Mouse (Mus musculus) intestine, embryonic 15.5 days (tissue): Measurements from ENCODE around the gene Ndufa4l2. TPM values are rescaled to one million over a fixed set of nuclear protein-coding genes. Genes with fewer than 3 reads are reported as not detected.
A peak's percentile ranks its signal among the peaks of the same experiment; 100 is the strongest.

ENCODE experiments used
- ATAC-seq: fragments of 200-750 bp; cut with Nextera tagmentation; 2 replicates; pipeline ENCODE4 v1.8.0; 2017; ENCODE audit warnings: moderate TSS enrichment, moderate library complexity
- H3K27ac ChIP-seq: fragments of 300-500 bp; sonication (generic); 2 replicates; pipeline ENCODE4 v1.5.1; 2015; ENCODE audit warnings: mild to moderate bottlenecking, inconsistent platforms
- H3K27me3 ChIP-seq: fragments of 300-500 bp; sonication (generic); replicated peaks from 2 replicates; pipeline ENCODE4 v1.6.1; 2015; ENCODE audit warnings: inconsistent platforms
- H3K36me3 ChIP-seq: fragments of 300-500 bp; sonication (generic); 2 replicates; pipeline ENCODE4 v1.6.1; 2015; ENCODE audit warnings: inconsistent platforms
- H3K4me1 ChIP-seq: fragments of 300-500 bp; sonication (generic); replicated peaks from 2 replicates; pipeline ENCODE4 v1.6.1; 2015; ENCODE audit warnings: inconsistent platforms
- H3K4me2 ChIP-seq: fragments of 300-500 bp; sonication (generic); replicated peaks from 2 replicates; pipeline ENCODE4 v1.6.1; 2015; ENCODE audit warnings: mild to moderate bottlenecking, inconsistent platforms
- H3K4me3 ChIP-seq: fragments of 300-500 bp; sonication (generic); replicated peaks from 2 replicates; pipeline ENCODE4 v1.5.1; 2015; ENCODE audit warnings: inconsistent platforms
- H3K9ac ChIP-seq: fragments of 300-500 bp; sonication (generic); 2 replicates; pipeline ENCODE4 v1.6.1; 2015; ENCODE audit warnings: inconsistent platforms
- H3K9me3 ChIP-seq: fragments of 300-500 bp; sonication (generic); 2 replicates; pipeline ENCODE4 v1.6.1; 2016; ENCODE audit warnings: inconsistent platforms
- WGBS: fragments of 180-500 bp; shearing (Covaris S2); methylation state at CpG from one replicate; pipeline ENCODE4 v1.1.7; 2015; 5-methylcytosine and 5-hydroxymethylcytosine counted together
- polyA plus RNA-seq: library from polyadenylated mRNA; unstranded; fragments of >200 nt; fragmentation: Nextera tagmentation; extraction: Ambion mirVana; gene quantifications from 2 replicates; pipeline ENCODE4 v1.2.1, GENCODE M21; 2015

The Ndufa4l2 gene
- polyA plus RNA-seq, 1 experiment from 2014 or later, result 53.8 TPM

- H3K4me2 ChIP-seq, result peak overlapping the region; percentile 96
- no peak; the same call in 1 of the 2 replicates for ATAC-seq
- WGBS, result 1% methylated on average over 30 of the region's 30 CpGs
- H3K27ac ChIP-seq, result no peak overlapping the region
- H3K4me3 ChIP-seq, result peak overlapping the region; percentile 47
- peaks cover 66% of the 10 kb centered on the region for H3K27me3 ChIP-seq
- H3K9me3 ChIP-seq, result no peaks in the 10 kb centered on the region
- no peak overlapping the region for H3K9ac ChIP-seq
- H3K36me3 ChIP-seq, result no peaks in the 10 kb centered on the region
- peaks cover 24% of the 10 kb centered on the region for H3K4me1 ChIP-seq
Observed at GRCm38 (mm10) chr10:127534929-127535384, 20.2 kb downstream of the Ndufa4l2 start.

GRCm38 (mm10) chr10:127536586-127537314 lies 22.0 kb downstream of the Ndufa4l2 start:
- Histone ChIP-seq H3K27ac (no peak overlapping the region), H3K4me1 (peaks cover 18% of the 10 kb centered on the region), H3K27me3 (peaks cover 48% of the 10 kb centered on the region), H3K36me3 (peaks cover 12% of the 10 kb centered on the region; the same call in 1 of the 2 replicates), H3K9ac (no peak overlapping the region), H3K4me3 (no peak overlapping the region), H3K9me3 (no peaks in the 10 kb centered on the region), H3K4me2 (no peak overlapping the region)
- ATAC-seq, result no peak
- 13% methylated on average over 8 of the region's 8 CpGs for WGBS

GRCm38 (mm10) chr10:127537854-127538583 lies 23.3 kb downstream of the Ndufa4l2 start:
- H3K4me2 ChIP-seq, result no peak overlapping the region
- WGBS, result 27% methylated on average over 7 of the region's 7 CpGs
- peak; percentile 35 for ATAC-seq

GRCm38 (mm10) chr10:127541510-127541909 lies 26.7 kb downstream of the Ndufa4l2 start:
- Histone ChIP-seq H3K4me3 (no peak overlapping the region), H3K9ac (no peak overlapping the region), H3K4me1 (no peaks in the 10 kb centered on the region), H3K36me3 (peaks cover 43% of the 10 kb centered on the region), H3K27me3 (peaks cover 1% of the 10 kb centered on the region), H3K9me3 (no peaks in the 10 kb centered on the region), H3K4me2 (no peak overlapping the region), H3K27ac (no peak overlapping the region)
- no peak for ATAC-seq
- 94% methylated on average over 8 of the region's 8 CpGs for WGBS

More at GRCm38 (mm10) chr10:127537854-127538583, 23.3 kb downstream of the Ndufa4l2 start:
- Histone ChIP-seq H3K27ac (no peak overlapping the region), H3K36me3 (peaks cover 21% of the 10 kb centered on the region; the same call in 1 of the 2 replicates), H3K9me3 (no peaks in the 10 kb centered on the region), H3K4me1 (peaks cover 18% of the 10 kb centered on the region), H3K4me3 (no peak overlapping the region), H3K9ac (no peak overlapping the region), H3K27me3 (peaks cover 36% of the 10 kb centered on the region)

GRCm38 (mm10) chr10:127542084-127542483 lies 27.3 kb downstream of the Ndufa4l2 start:
- H3K36me3 ChIP-seq, result peaks cover 45% of the 10 kb centered on the region
- no peak for ATAC-seq
- 89% methylated on average over 13 of the region's 13 CpGs for WGBS

GRCm38 (mm10) chr10:127542720-127543119 lies 28.0 kb downstream of the Ndufa4l2 start:
- peaks cover 50% of the 10 kb centered on the region for H3K36me3 ChIP-seq

More at GRCm38 (mm10) chr10:127542084-127542483, 27.3 kb downstream of the Ndufa4l2 start:
- Histone ChIP-seq H3K9me3 (no peaks in the 10 kb centered on the region), H3K27me3 (no peaks in the 10 kb centered on the region), H3K27ac (no peak overlapping the region), H3K9ac (no peak overlapping the region), H3K4me3 (no peak overlapping the region), H3K4me1 (no peaks in the 10 kb centered on the region), H3K4me2 (no peak overlapping the region)

GRCm38 (mm10) chr10:127543916-127544315 lies 29.1 kb downstream of the Ndufa4l2 start:
- 78% methylated on average over 3 of the region's 3 CpGs for WGBS

More at GRCm38 (mm10) chr10:127542720-127543119, 28.0 kb downstream of the Ndufa4l2 start:
- Histone ChIP-seq H3K4me2 (no peak overlapping the region), H3K9me3 (no peaks in the 10 kb centered on the region), H3K4me3 (no peak overlapping the region), H3K27ac (no peak overlapping the region), H3K9ac (no peak overlapping the region), H3K27me3 (no peaks in the 10 kb centered on the region), H3K4me1 (no peaks in the 10 kb centered on the region)
- WGBS, result 66% methylated on average over 6 of the region's 6 CpGs
- ATAC-seq, result no peak

GRCm38 (mm10) chr10:127544375-127544774 lies 29.6 kb downstream of the Ndufa4l2 start:
- Histone ChIP-seq H3K4me1 (no peaks in the 10 kb centered on the region), H3K27me3 (no peaks in the 10 kb centered on the region), H3K4me2 (no peak overlapping the region), H3K4me3 (no peak overlapping the region), H3K27ac (no peak overlapping the region), H3K36me3 (peaks cover 57% of the 10 kb centered on the region), H3K9ac (no peak overlapping the region), H3K9me3 (no peaks in the 10 kb centered on the region)
- WGBS, result 92% methylated on average over 20 of the region's 20 CpGs
- ATAC-seq, result no peak

More at GRCm38 (mm10) chr10:127543916-127544315, 29.1 kb downstream of the Ndufa4l2 start:
- no peaks in the 10 kb centered on the region for H3K27me3 ChIP-seq
- H3K4me2 ChIP-seq, result no peak overlapping the region
- no peak overlapping the region for H3K27ac ChIP-seq
- H3K36me3 ChIP-seq, result peaks cover 55% of the 10 kb centered on the region
- no peaks in the 10 kb centered on the region for H3K9me3 ChIP-seq
- ATAC-seq, result no peak
- no peaks in the 10 kb centered on the region for H3K4me1 ChIP-seq
- no peak overlapping the region for H3K4me3 ChIP-seq
- H3K9ac ChIP-seq, result no peak overlapping the region

- peaks cover 64% of the 10 kb centered on the region for H3K36me3 ChIP-seq
- no peak for ATAC-seq
Observed at GRCm38 (mm10) chr10:127546505-127546904, 31.7 kb downstream of the Ndufa4l2 start.

GRCm38 (mm10) chr10:127548236-127548635 lies 33.5 kb downstream of the Ndufa4l2 start:
- no peak overlapping the region for H3K9ac ChIP-seq
- H3K27me3 ChIP-seq, result no peaks in the 10 kb centered on the region
- H3K36me3 ChIP-seq, result peaks cover 69% of the 10 kb centered on the region
- no peak for ATAC-seq
- H3K4me1 ChIP-seq, result no peaks in the 10 kb centered on the region
- no peak overlapping the region for H3K27ac ChIP-seq
- H3K9me3 ChIP-seq, result no peaks in the 10 kb centered on the region
- H3K4me3 ChIP-seq, result no peak overlapping the region
- no peak overlapping the region for H3K4me2 ChIP-seq
- WGBS, result 95% methylated on average over 15 of the region's 15 CpGs

More at GRCm38 (mm10) chr10:127546505-127546904, 31.7 kb downstream of the Ndufa4l2 start:
- Histone ChIP-seq H3K9me3 (no peaks in the 10 kb centered on the region), H3K9ac (no peak overlapping the region), H3K27me3 (no peaks in the 10 kb centered on the region), H3K4me1 (no peaks in the 10 kb centered on the region), H3K4me3 (no peak overlapping the region), H3K27ac (no peak overlapping the region), H3K4me2 (no peak overlapping the region)
- 88% methylated on average over 7 of the region's 7 CpGs for WGBS

GRCm38 (mm10) chr10:127549892-127550291 lies 35.1 kb downstream of the Ndufa4l2 start:
- no peaks in the 10 kb centered on the region for H3K4me1 ChIP-seq
- H3K36me3 ChIP-seq, result peaks cover 78% of the 10 kb centered on the region
- H3K9me3 ChIP-seq, result no peaks in the 10 kb centered on the region
- H3K9ac ChIP-seq, result no peak overlapping the region
- WGBS, result 87% methylated on average over 17 of the region's 17 CpGs
- no peak overlapping the region for H3K4me2 ChIP-seq
- no peak overlapping the region for H3K4me3 ChIP-seq
- H3K27ac ChIP-seq, result no peak overlapping the region
- no peaks in the 10 kb centered on the region for H3K27me3 ChIP-seq
- no peak for ATAC-seq

GRCm38 (mm10) chr10:127555703-127556102 lies 40.9 kb downstream of the Ndufa4l2 start:
- H3K4me1 ChIP-seq, result no peaks in the 10 kb centered on the region
- WGBS, result 71% methylated on average over 18 of the region's 18 CpGs
- no peak overlapping the region for H3K27ac ChIP-seq
- H3K36me3 ChIP-seq, result peaks cover 88% of the 10 kb centered on the region
- no peak overlapping the region for H3K4me3 ChIP-seq
- H3K27me3 ChIP-seq, result no peaks in the 10 kb centered on the region
- H3K4me2 ChIP-seq, result no peak overlapping the region
- no peak overlapping the region for H3K9ac ChIP-seq
- no peaks in the 10 kb centered on the region for H3K9me3 ChIP-seq
- 0 out of 2 replicates have a peak, but pooled peaks have one; percentile 12 for ATAC-seq
